Mouse (Mus musculus): ENCODE measurements around the gene Pdxdc1. TPM values are rescaled to one million over a fixed set of nuclear protein-coding genes. Genes with fewer than 3 reads are reported as not detected.
"Not testable (repeated sequence)": the region's sequence is repeated elsewhere in the genome, so short reads cannot be mapped to it uniquely, and the experiment has no call there.

The Pdxdc1 gene
- polyA plus RNA-seq, 1 experiment from 2014 or later, result 70.7 TPM

GRCm38 (mm10) chr16:13793441-13793840, 109.5 kb downstream of the Pdxdc1 start:
- DNase-seq (ENCODE audit: extremely low spot score, low spot score); H3K4me1 ChIP-seq; H3K27ac ChIP-seq; H3K4me3 ChIP-seq; H3K27me3 ChIP-seq (ENCODE audit: poor library complexity, severe bottlenecking); H3K9me3 ChIP-seq: not testable (repeated sequence)
- 96% methylated on average over 2 of the region's 2 CpGs for WGBS
- peaks cover 99% of the 10 kb centered on the region for H3K36me3 ChIP-seq (replicated peaks)

GRCm38 (mm10) chr16:13785932-13786331, 117.0 kb downstream of the Pdxdc1 start:
- DNase-seq (ENCODE audit: extremely low spot score, low spot score), result no peak
- peaks cover 87% of the 10 kb centered on the region for H3K36me3 ChIP-seq (replicated peaks)
- no peaks in the 10 kb centered on the region for H3K27me3 ChIP-seq (ENCODE audit: poor library complexity, severe bottlenecking)
- WGBS, result 82% methylated on average over 3 of the region's 3 CpGs
- no peak overlapping the region for H3K4me3 ChIP-seq
- H3K9me3 ChIP-seq, result no peaks in the 10 kb centered on the region
- peaks cover 14% of the 10 kb centered on the region for H3K4me1 ChIP-seq
- no peak overlapping the region for H3K27ac ChIP-seq

Small RNA genes lying within 50 kb of the gene (microRNA-seq; reads per million reads assigned to microRNA genes)
- gene Gm27734, result not detected

Other genes with a start within 250 kb of the Pdxdc1 start
- 46.4 and 47.9 TPM in 2 replicates for gene Parn, start 235.0 kb downstream of the Pdxdc1 start, polyA plus RNA-seq (2016; fragmentation: Nextera tagmentation; extraction: Ambion mirVana)
- gene Bfar, start 231.3 kb downstream of the Pdxdc1 start, polyA plus RNA-seq (2016; fragmentation: Nextera tagmentation; extraction: Ambion mirVana), result 35.9 and 36.2 TPM in 2 replicates
- gene 3110001I22Rik, start 231.2 kb downstream of the Pdxdc1 start, polyA plus RNA-seq (2016; fragmentation: Nextera tagmentation; extraction: Ambion mirVana), result 8.7 and 9.3 TPM in 2 replicates
- 0.44 TPM in 1 of 2 replicates, not detected in the other for gene Pla2g10, start 172.1 kb downstream of the Pdxdc1 start, polyA plus RNA-seq (2016; fragmentation: Nextera tagmentation; extraction: Ambion mirVana)
- gene Rrn3, start 122.4 kb downstream of the Pdxdc1 start, polyA plus RNA-seq (2016; fragmentation: Nextera tagmentation; extraction: Ambion mirVana), result 96.1 and 96.2 TPM in 2 replicates
- 122 and 125 TPM in 2 replicates for gene Ntan1, start 84.3 kb downstream of the Pdxdc1 start, polyA plus RNA-seq (2016; fragmentation: Nextera tagmentation; extraction: Ambion mirVana)
- 3.1 TPM in 2 replicates for gene Mpv17l, start within 50 bp of the Pdxdc1 start, polyA plus RNA-seq (2016; fragmentation: Nextera tagmentation; extraction: Ambion mirVana)
- 13.1 and 15.0 TPM in 2 replicates for gene 2900011O08Rik, start 83.5 kb upstream of the Pdxdc1 start, polyA plus RNA-seq (2016; fragmentation: Nextera tagmentation; extraction: Ambion mirVana)
- gene Ifitm7, start 83.8 kb upstream of the Pdxdc1 start, polyA plus RNA-seq (2016; fragmentation: Nextera tagmentation; extraction: Ambion mirVana), result 0.95 and 1.7 TPM in 2 replicates

Data from forebrain, embryonic 10.5 days (tissue).